Mouse (Mus musculus) heart, adult 2 months (tissue): Measurements from ENCODE around the gene Gins2. TPM values are rescaled to one million over a fixed set of nuclear protein-coding genes. Genes with fewer than 3 reads are reported as not detected.

Experiments
- DNase-seq, 2 experiments: peaks; one replicate each; pipeline ENCODE4 v3.0.0; 2021
- H3K27ac ChIP-seq: fragments of 200-600 bp; 2 replicates; pipeline ENCODE4 v1.8.1; 2022
- H3K27me3 ChIP-seq: fragments of 200-500 bp; 2 replicates; pipeline ENCODE4 v1.6.1; 2012; ENCODE audit warnings: mild to moderate bottlenecking, low read length, inconsistent platforms, mixed read lengths; ENCODE audit not compliant: control insufficient read depth, insufficient read depth
- H3K36me3 ChIP-seq: fragments of 200-500 bp; 2 replicates; pipeline ENCODE4 v1.6.1; 2012; ENCODE audit warnings: low read length, inconsistent platforms; ENCODE audit not compliant: control insufficient read depth, insufficient read depth
- H3K4me1 ChIP-seq: fragments of 200-500 bp; 2 replicates; pipeline ENCODE4 v1.6.1; 2011; ENCODE audit warnings: low read length; ENCODE audit not compliant: control insufficient read depth, insufficient read depth
- H3K4me3 ChIP-seq: fragments of 200-600 bp; 2 replicates; pipeline ENCODE4 v1.8.1; 2022
- H3K79me2 ChIP-seq: fragments of 200-500 bp; replicated peaks from 2 replicates; pipeline ENCODE4 v1.6.1; 2012; ENCODE audit warnings: mild to moderate bottlenecking, inconsistent platforms, low read length, moderate library complexity, mixed read lengths; ENCODE audit not compliant: control insufficient read depth, insufficient read depth
- H3K9ac ChIP-seq: fragments of 200-500 bp; 2 replicates; pipeline ENCODE4 v1.6.1; 2012; ENCODE audit warnings: low read depth, mild to moderate bottlenecking, control low read depth, inconsistent platforms, low read length, mixed read lengths
- CTCF ChIP-seq: fragments of 200-600 bp; IDR thresholded peaks from 2 replicates; pipeline ENCODE4 v1.8.1; 2022; ENCODE audit warnings: antibody characterized with exemption, mild to moderate bottlenecking, moderate library complexity
- EP300 ChIP-seq: fragments of 200-500 bp; IDR thresholded peaks from 2 replicates; pipeline ENCODE4 v1.6.1; 2011; ENCODE audit warnings: low read depth, low read length, control low read depth; ENCODE audit not compliant: insufficient read depth
- POLR2A ChIP-seq: fragments of 200-500 bp; IDR thresholded peaks from 2 replicates; pipeline ENCODE4 v1.6.1; 2011; ENCODE audit warnings: mild to moderate bottlenecking, low read depth, low read length, control low read depth; ENCODE audit not compliant: insufficient read depth
- WGBS: fragments of 180-500 bp; shearing (Covaris S2); methylation state at CpG from one replicate; pipeline ENCODE4 v1.1.7; 2018; 5-methylcytosine and 5-hydroxymethylcytosine counted together
- intact Hi-C: fragments of 180-260 bp; cut with DNase I; formaldehyde crosslinking; loops from one replicate; pipeline ENCODE4 v1.15.1; 2025
- polyA plus RNA-seq: library from polyadenylated mRNA; depleted of rRNA; stranded (reverse); fragments of >200 nt; gene quantifications from 2 replicates; pipeline ENCODE4 v1.2.3, GENCODE M21; 2012
- total RNA-seq, 2 experiments: library from RNA; stranded (reverse); gene quantifications; 2 replicates each; pipeline ENCODE4 v1.2.3; 2021

Gene Gins2
- total and polyA plus RNA-seq, 3 experiments: 1.1 to 1.5 (median 1.3) TPM

DNA sequence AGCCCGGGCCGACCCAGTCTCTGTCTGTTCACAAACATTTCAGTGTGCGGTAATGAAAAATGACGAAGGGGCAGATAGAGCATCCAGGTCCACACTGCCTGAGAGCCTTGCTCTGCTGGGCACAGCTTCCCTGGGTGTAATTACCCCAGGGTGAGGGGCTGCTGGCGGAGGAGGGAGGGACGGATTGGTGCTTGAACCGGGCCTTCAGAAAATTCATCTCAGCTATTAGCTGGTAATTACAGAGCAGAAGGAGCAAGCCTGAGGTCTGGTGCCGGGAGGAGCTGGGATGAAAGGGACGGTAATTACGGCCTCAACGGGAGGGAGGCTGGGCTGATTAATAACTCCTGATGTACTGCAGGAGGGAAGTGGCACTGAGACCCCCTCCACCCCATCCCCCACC lies 39.2 kb downstream of the Gins2 start:
- intact Hi-C loops: no loop called here
- DNase-seq: no peak
- WGBS: 60% methylated on average over 11 of the region's 11 CpGs
- Histone ChIP-seq H3K27me3 (no peaks in the 10 kb centered on the region), H3K4me3 (no peak overlapping the region), H3K27ac (no peak overlapping the region; the same call in 1 of the 2 replicates), H3K79me2 (peaks cover 10% of the 10 kb centered on the region), H3K36me3 (no peaks in the 10 kb centered on the region), H3K9ac (no peak overlapping the region), H3K4me1 (peaks cover 15% of the 10 kb centered on the region)
- TF ChIP-seq EP300 (no peak), CTCF (no peak), POLR2A (no peak)

DNA sequence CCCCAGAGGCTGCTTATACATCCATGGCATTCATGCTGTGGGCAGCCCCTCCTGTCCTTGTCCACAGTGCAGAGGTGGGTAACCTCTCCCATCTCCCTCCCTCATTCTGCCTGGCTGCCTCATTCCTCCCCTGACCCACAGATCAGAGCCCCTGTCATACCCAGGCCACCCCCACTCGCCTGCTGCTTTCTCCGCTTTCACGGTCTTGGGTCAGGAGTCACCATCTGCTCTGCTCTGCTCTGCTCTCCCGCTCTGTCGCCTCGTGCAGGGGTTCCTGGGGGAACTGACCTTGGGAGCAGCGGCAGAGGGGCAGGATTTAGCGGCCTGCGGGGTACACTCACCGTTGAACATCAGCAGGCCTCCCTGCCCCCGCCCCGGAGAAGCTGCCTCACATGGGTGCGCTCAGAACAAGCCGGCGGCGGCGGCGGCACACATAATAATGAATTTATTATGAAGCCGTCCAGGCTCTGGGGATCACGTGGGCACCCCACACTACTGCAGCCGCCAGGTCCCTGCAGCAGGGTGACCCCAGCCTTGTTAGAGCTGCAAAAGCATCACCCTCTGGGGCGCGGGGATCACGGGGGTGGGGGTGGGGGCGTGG lies 39.7 kb downstream of the Gins2 start:
- peaks cover 15% of the 10 kb centered on the region for H3K4me1 ChIP-seq
- no peak for DNase-seq
- intact Hi-C loops: no loop called here
- 47% methylated on average over 25 of the region's 25 CpGs for WGBS
- H3K9ac ChIP-seq: peak overlapping the region; percentile 11; the same call in 1 of the 2 replicates
- H3K4me3 ChIP-seq: no peak overlapping the region
- no peaks in the 10 kb centered on the region for H3K27me3 ChIP-seq
- H3K27ac ChIP-seq: no peak overlapping the region
- H3K36me3 ChIP-seq: no peaks in the 10 kb centered on the region
- peaks cover 10% of the 10 kb centered on the region for H3K79me2 ChIP-seq
- no peak for TF ChIP-seq POLR2A
- TF ChIP-seq EP300: no peak
- no peak for TF ChIP-seq CTCF

DNA sequence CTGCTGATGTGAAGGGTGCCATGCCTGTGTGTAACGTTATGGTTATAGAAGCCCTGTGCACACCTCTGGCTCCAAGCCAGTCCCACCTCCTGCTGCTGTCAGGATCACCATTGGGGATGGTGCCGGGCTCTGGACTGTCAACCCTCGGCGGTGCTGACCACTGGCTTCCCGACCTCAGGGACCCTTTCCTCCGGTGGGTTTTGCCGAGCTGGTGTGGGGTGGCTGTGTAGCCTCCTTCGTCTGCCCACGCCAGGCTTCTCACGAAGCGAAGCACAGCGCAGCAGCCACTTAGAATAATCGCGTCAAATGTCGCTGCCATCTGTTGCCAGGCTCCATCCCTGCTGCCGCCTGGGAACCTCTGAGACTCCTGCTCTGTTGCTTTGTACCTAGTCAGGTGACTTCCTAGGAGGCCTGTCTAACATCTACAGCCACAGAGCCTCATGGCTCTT lies 40.8 kb downstream of the Gins2 start:
- Histone ChIP-seq H3K9ac (no peak overlapping the region), H3K79me2 (peaks cover 5% of the 10 kb centered on the region), H3K4me3 (no peak overlapping the region), H3K27ac (no peak overlapping the region), H3K4me1 (peaks cover 18% of the 10 kb centered on the region), H3K27me3 (no peaks in the 10 kb centered on the region), H3K36me3 (no peaks in the 10 kb centered on the region)
- no peak for DNase-seq
- 62% methylated on average over 16 of the region's 16 CpGs for WGBS
- intact Hi-C loops: no loop called here
- no peak for TF ChIP-seq CTCF
- no peak for TF ChIP-seq POLR2A
- no peak for TF ChIP-seq EP300

DNA sequence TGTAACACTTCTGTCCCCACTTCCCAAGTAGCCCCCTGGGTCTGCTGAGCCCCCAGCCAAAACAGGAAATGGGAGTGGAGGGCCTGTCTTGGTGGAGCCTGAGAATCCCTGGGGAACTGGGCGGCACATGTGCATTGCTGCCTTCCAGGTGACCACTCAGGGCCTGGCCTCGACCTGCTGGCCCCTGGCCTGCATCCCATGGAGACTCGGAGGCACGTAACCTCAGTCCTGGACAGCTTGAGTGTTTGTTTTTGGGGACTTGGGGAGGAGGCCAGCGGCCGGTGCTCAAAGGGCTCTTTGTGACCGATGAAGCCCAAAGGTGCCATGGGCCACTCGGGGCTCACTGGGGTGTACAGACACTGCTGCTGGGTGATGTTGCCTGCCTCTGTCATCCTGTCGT lies 41.5 kb downstream of the Gins2 start:
- H3K9ac ChIP-seq: no peak overlapping the region
- H3K4me1 ChIP-seq: peaks cover 21% of the 10 kb centered on the region

DNA sequence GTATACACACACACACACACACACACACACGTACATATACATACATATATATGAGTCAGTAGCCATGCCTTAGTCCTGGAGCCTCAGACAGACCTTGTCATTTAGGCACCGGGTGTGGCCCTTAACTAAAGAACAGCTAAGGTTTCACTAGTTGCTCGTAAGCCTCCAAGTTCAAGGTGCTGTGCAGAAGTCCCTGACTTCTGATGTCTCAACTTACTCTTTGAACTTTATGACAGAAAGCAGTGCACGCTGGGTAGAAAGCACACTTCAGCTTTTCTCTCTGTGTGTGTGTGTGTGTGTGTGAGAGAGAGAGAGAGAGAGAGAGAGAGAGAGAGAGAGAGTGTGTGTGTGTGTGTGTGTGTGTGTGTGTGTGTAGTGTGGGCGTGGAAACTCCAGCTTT lies 44.9 kb downstream of the Gins2 start:
- Histone ChIP-seq H3K79me2 (peaks cover 4% of the 10 kb centered on the region), H3K4me3 (no peak overlapping the region), H3K27ac (no peak overlapping the region), H3K36me3 (no peaks in the 10 kb centered on the region), H3K9ac (no peak overlapping the region), H3K27me3 (no peaks in the 10 kb centered on the region), H3K4me1 (peaks cover 17% of the 10 kb centered on the region)
- TF ChIP-seq POLR2A (no peak), CTCF (no peak), EP300 (no peak)
- WGBS: 86% methylated on average over 5 of the region's 5 CpGs
- DNase-seq: no peak
- intact Hi-C loops: no loop called here

More for the DNA sequence above, 41.5 kb downstream of the Gins2 start:
- no peak overlapping the region for H3K27ac ChIP-seq
- DNase-seq: no peak
- peaks cover 5% of the 10 kb centered on the region for H3K79me2 ChIP-seq
- 67% methylated on average over 9 of the region's 9 CpGs for WGBS
- intact Hi-C loops: no loop called here
- no peak for TF ChIP-seq CTCF
- no peak for TF ChIP-seq POLR2A
- TF ChIP-seq EP300: no peak
- no peak overlapping the region for H3K4me3 ChIP-seq
- no peaks in the 10 kb centered on the region for H3K27me3 ChIP-seq
- no peaks in the 10 kb centered on the region for H3K36me3 ChIP-seq

DNA sequence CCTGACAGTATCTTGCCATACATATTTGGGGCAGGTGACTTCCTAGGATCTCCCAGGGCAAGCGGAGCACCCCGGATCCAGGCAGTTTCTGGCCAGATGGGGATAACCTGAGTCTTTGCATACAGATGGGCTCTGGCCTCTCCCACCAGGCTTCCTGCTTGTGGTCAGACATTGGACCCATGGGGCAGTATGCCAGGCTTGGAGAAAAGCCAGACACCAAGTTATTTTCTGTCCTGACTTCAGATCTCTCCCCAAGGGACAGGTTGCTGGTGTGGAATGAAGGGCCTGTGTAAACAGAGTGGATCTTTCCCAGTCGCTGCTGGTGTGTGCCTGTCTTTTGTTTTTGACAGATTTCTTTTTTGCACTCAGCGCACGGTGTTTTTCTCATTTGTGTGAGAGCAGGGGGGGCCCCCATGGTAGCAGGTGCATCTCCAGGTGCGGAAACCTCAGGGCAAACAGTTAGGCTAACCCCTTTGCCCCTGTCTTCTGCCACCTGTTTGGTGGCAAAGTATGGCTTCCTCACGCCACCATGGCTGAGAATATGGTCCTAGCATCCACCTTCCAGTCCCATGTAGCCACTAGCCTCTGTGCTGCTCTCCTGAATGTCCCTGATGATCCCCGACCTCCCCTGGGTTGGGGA lies 45.6 kb downstream of the Gins2 start:
- no peak for TF ChIP-seq POLR2A
- no peak for TF ChIP-seq EP300
- no peak for TF ChIP-seq CTCF
- intact Hi-C loops: loop anchor here (2.0 kb wide), 1 partner anchor 19 kb away; no protein-coding TSS in a partner anchor
- Histone ChIP-seq H3K9ac (no peak overlapping the region), H3K4me1 (peaks cover 18% of the 10 kb centered on the region), H3K27me3 (no peaks in the 10 kb centered on the region), H3K4me3 (no peak overlapping the region), H3K27ac (no peak overlapping the region; the same call in 1 of the 2 replicates), H3K79me2 (peaks cover 4% of the 10 kb centered on the region; the same call in 1 of the 2 replicates), H3K36me3 (no peaks in the 10 kb centered on the region)
- peak in 1 of 2 experiments; percentile 64 for DNase-seq
- WGBS: 55% methylated on average over 8 of the region's 8 CpGs
